Mouse (Mus musculus) ES-Bruce4 (cell line): Measurements from ENCODE around the gene Zfp423. TPM values are rescaled to one million over a fixed set of nuclear protein-coding genes. Genes with fewer than 3 reads are reported as not detected.

Experiments
- H3K27ac ChIP-seq: 2 replicates; pipeline ENCODE4 v1.5.1; 2012; ENCODE audit warnings: low read length, inconsistent platforms; ENCODE audit not compliant: insufficient read depth
- H3K27me3 ChIP-seq: 2 replicates; pipeline ENCODE4 v1.6.1; 2012; ENCODE audit warnings: mild to moderate bottlenecking, low read length, inconsistent platforms; ENCODE audit not compliant: control insufficient read depth, poor library complexity, insufficient read depth, severe bottlenecking
- H3K36me3 ChIP-seq: 2 replicates; pipeline ENCODE4 v1.6.1; 2012; ENCODE audit warnings: inconsistent platforms, mild to moderate bottlenecking, low read length, moderate library complexity; ENCODE audit not compliant: control insufficient read depth, poor library complexity, insufficient read depth, severe bottlenecking
- H3K4me1 ChIP-seq: one replicate; pipeline ENCODE4 v1.8.1; 2011; ENCODE audit warnings: low read length; ENCODE audit not compliant: control insufficient read depth, insufficient read depth
- H3K4me3 ChIP-seq: 2 replicates; pipeline ENCODE4 v1.5.1; 2011; ENCODE audit warnings: low read depth, mild to moderate bottlenecking, low read length
- H3K9ac ChIP-seq: 2 replicates; pipeline ENCODE4 v1.6.1; 2012; ENCODE audit warnings: low read depth, mild to moderate bottlenecking, inconsistent platforms; ENCODE audit not compliant: poor library complexity, severe bottlenecking
- H3K9me3 ChIP-seq: replicated peaks from 2 replicates; pipeline ENCODE4 v1.6.1; 2012; ENCODE audit warnings: mild to moderate bottlenecking, low read length, inconsistent platforms; ENCODE audit not compliant: control insufficient read depth, poor library complexity, insufficient read depth, severe bottlenecking
- CTCF ChIP-seq: IDR thresholded peaks from one replicate; pipeline ENCODE4 v1.8.1; 2011; ENCODE audit warnings: low read depth, low read length
- EP300 ChIP-seq: IDR thresholded peaks from 2 replicates; pipeline ENCODE4 v1.6.1; 2011; ENCODE audit warnings: low read depth, low read length; ENCODE audit not compliant: insufficient read depth
- POLR2A ChIP-seq: IDR thresholded peaks from one replicate; pipeline ENCODE4 v1.8.1; 2011; ENCODE audit warnings: low read length; ENCODE audit not compliant: insufficient read depth
- polyA plus RNA-seq: library from polyadenylated mRNA; stranded (reverse); fragments of >200 nt; gene quantifications from 2 replicates; pipeline ENCODE4 v1.2.4, GENCODE M21; 2011; ENCODE audit warnings: low read depth; ENCODE audit not compliant: missing spikeins, insufficient read depth, insufficient read length

Zfp423 gene
- polyA plus RNA-seq, 1 experiment = 14.4 TPM

DNA sequence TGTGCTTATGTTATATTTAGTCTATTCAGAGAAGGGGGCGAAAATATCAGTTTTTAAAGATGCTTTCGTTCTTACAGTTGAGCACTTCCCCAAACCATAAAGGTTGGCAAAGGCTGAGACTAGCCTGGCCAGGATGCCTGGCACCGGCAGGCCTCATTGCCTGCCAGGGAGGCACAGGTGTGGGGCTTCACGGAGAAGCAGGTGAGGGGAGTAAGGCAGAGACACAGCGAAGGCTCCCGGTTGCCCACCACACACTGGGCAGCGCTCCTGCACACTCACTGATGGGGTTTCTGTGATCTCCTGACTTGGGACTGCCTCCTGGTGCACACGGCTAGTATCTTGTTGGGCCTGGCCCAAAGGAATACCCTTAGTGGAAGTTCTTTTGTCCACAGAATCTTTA, 294.1 kb downstream of the Zfp423 start:
- H3K9ac ChIP-seq = no peak overlapping the region
- no peak overlapping the region for H3K4me3 ChIP-seq
- no peaks in the 10 kb centered on the region for H3K36me3 ChIP-seq
- no peak overlapping the region for H3K27ac ChIP-seq
- TF ChIP-seq POLR2A = no peak
- TF ChIP-seq CTCF = no peak
- TF ChIP-seq EP300 = no peak
- no peaks in the 10 kb centered on the region for H3K9me3 ChIP-seq
- no peaks in the 10 kb centered on the region for H3K27me3 ChIP-seq
- H3K4me1 ChIP-seq = peaks cover 1% of the 10 kb centered on the region

DNA sequence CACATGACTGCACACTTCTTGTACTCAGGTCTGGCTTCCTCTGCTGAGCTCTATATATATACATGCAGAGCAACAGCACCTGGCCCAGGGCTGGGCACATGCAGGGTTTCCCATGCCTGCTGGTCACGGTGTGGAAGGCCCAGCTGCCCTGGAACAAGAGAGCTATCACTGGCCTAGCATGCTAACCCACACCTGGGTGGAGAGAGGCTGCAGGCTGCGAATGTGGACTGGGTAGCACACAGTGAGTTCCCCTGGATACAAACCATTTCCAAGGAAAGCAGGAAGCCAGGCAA, 295.2 kb downstream of the Zfp423 start:
- Histone ChIP-seq H3K27ac (no peak overlapping the region), H3K36me3 (no peaks in the 10 kb centered on the region), H3K4me3 (no peak overlapping the region), H3K9ac (no peak overlapping the region), H3K4me1 (peaks cover 1% of the 10 kb centered on the region), H3K9me3 (no peaks in the 10 kb centered on the region), H3K27me3 (no peaks in the 10 kb centered on the region)
- no peak for TF ChIP-seq CTCF
- TF ChIP-seq POLR2A = no peak
- no peak for TF ChIP-seq EP300

DNA sequence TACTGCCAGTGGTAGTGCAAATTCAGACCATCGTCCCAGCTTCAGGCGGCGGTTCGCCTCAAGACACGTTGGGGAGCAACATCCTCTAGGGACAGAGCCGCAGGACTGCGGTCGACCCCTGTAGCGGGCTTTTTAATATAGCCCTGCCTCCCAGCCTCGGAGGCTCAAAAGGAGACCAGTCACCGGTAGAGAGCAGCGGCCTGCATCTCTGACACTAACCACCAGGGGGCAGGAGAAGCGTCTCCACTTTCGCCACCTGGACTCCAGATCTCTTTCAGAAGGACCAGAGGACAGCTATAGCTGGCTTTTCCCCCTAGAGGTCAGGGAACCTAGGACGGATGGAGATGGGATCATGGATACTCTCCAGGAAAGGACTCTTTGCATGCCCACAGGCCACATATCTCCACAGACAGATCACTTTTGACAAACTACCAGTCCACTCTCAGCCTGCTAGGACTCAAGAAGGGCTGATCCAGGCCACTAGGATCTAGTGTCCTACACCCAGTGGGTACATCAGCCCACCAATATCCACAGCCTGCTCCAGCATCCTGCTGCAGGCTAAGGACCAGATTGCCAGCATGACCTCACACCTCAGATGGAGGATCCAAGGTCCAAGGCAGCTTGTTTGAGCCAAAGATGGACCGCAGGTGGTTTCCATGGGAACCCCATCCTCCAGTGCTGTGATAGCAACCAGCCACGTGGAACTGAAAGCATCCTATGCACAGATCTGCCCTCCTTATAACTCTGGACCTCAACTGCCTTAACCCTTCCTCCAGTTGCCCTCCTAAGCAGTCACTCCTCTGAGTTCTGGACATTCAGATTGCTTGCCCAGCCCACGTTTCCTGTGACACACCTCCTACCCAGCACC, 295.8 kb downstream of the Zfp423 start:
- H3K36me3 ChIP-seq = no peaks in the 10 kb centered on the region

DNA sequence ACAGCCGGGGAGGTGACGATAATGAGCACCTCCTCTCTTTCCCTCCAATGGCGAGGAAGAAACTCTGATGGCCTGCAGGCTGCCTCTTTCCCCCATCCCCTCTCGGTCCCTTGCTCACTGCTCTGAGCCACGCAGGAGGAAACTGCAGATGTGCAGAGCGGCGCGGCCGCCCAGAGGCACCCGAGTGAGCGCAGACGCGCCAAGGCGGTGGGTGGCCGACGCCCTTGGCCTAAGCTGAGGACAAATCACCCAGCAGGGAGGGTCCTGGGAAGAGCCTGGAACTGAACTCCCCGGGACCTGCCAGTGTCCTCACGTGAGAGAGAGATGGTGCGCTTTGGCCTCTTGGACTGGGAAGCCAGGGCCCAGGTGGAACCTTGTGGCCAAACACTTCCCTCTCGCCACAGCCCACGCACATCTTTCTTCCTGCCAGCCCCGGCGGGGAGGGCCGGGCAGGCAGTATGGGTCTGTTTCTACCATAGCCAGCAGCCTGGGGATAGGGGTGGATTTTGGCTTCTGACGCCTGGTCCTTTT, 296.5 kb downstream of the Zfp423 start:
- no peaks in the 10 kb centered on the region for H3K36me3 ChIP-seq
- no peak overlapping the region for H3K27ac ChIP-seq
- H3K9me3 ChIP-seq = no peaks in the 10 kb centered on the region
- peak overlapping the region; percentile 50 for H3K9ac ChIP-seq
- TF ChIP-seq EP300 = no peak
- TF ChIP-seq POLR2A = no peak
- TF ChIP-seq CTCF = no peak
- no peaks in the 10 kb centered on the region for H3K27me3 ChIP-seq
- H3K4me1 ChIP-seq = peaks cover 1% of the 10 kb centered on the region
- H3K4me3 ChIP-seq = peak overlapping the region; percentile 55

More for the DNA sequence above, 295.8 kb downstream of the Zfp423 start:
- Histone ChIP-seq H3K27ac (no peak overlapping the region), H3K27me3 (no peaks in the 10 kb centered on the region), H3K4me3 (peak overlapping the region; percentile 55), H3K9me3 (no peaks in the 10 kb centered on the region), H3K4me1 (peaks cover 1% of the 10 kb centered on the region), H3K9ac (peak overlapping the region; percentile 50)
- TF ChIP-seq POLR2A = no peak
- TF ChIP-seq CTCF = peak; percentile 88
- no peak for TF ChIP-seq EP300

DNA sequence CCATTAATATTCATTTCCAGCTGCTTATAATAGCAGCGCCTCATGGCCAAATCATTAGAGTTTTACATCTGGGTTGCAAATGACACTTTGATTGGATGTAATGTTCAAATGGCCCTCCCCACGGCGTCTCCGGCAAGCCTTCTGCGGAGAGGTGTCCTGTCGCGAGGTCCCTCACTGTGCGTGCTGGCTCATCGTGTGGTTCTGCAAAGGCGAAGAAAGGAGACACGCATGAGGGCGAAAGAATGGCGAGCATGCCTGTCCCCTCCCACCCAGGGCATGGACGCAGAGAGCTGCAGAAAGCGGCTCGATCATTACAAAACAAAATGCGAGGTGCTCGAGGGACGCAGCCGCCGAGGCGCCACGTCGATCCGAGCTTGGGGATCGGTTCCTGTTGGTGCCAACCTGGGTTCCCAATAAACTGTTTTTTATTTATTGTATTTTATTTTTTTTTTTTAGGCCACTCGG, 297.1 kb downstream of the Zfp423 start:
- H3K36me3 ChIP-seq = no peaks in the 10 kb centered on the region
- no peak overlapping the region for H3K27ac ChIP-seq
- peak overlapping the region; percentile 55 for H3K4me3 ChIP-seq
- H3K9ac ChIP-seq = peak overlapping the region; percentile 50
- H3K9me3 ChIP-seq = no peaks in the 10 kb centered on the region
- no peaks in the 10 kb centered on the region for H3K27me3 ChIP-seq
- H3K4me1 ChIP-seq = peaks cover 1% of the 10 kb centered on the region
- TF ChIP-seq POLR2A (no peak), EP300 (no peak), CTCF (no peak)
